Mouse (Mus musculus) left cerebral cortex, postnatal 4 days (tissue): ENCODE data around the gene Ifitm2. TPM values are rescaled to one million over a fixed set of nuclear protein-coding genes. Genes with fewer than 3 reads are reported as not detected.

Experiments
- DNase-seq: peaks from one replicate; pipeline ENCODE4 v3.0.0-alpha.2; 2022
- intact Hi-C: fragments of 180-260 bp; cut with DNase I; formaldehyde crosslinking; loops from one replicate; pipeline ENCODE4 v1.15.1; 2025
- total RNA-seq, 2 experiments: library from RNA; stranded (reverse); gene quantifications; 2 replicates each; pipeline ENCODE4 v1.2.3; 2021

The Ifitm2 gene
- total RNA-seq, 2 experiments from 2014 or later: 36.6 to 45.9 TPM

DNA sequence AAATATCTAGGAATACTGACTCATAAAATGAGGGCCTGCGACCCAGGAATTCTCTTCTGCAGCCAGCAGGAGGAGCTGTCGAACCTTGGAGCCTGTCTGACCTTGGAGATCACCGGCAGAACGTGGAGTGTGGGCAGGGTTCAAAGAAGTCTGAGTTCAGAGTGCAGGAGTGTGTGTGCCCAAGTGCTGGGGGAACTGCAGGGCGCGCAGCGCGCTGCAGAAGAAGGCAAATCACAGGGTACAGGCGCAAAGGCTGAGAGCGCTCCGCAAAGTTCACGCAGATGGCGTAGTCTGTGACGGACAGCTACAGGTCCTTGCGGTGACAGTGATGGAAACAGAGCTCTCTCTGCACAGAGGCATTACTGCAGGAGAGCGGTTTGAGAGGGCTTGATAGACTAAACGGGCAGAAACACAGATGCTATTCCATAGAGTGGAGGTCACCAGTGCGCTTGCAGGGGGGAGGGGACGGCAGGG, 47.1 kb downstream of the Ifitm2 start:
- intact Hi-C loops: loop anchor here (2.0 to 10.0 kb wide), 3 partner anchors 61 to 266 kb away; partner anchors contain the start of genes Odf3, Rnh1 and Scgb1c1

DNA sequence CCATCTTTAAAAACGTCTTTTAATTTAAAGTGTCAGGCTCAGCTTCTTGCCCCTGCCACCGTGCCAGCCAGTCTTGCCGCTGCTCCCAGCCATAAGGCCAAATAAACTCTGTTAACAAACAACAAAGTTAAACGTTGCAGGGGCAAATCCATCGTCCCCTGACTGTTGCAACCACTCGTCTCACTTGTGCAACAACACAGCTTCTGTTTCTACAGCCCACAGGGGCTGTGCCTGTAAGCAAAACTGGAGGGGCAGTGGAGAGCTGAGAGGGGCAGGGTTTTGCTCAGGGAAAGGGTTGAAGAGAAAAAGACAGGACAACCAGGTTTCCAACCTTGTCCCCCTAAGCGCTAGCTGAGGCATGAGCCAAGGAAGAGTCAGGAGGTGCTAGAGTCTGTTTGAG, 47.6 kb downstream of the Ifitm2 start:
- intact Hi-C loops: loop anchor here (2.0 to 10.0 kb wide), 3 partner anchors 61 to 267 kb away; partner anchors contain the start of genes Odf3, Rnh1 and Scgb1c1
- no peak for DNase-seq

More for the DNA sequence above, 47.1 kb downstream of the Ifitm2 start:
- peak; percentile 76 for DNase-seq

DNA sequence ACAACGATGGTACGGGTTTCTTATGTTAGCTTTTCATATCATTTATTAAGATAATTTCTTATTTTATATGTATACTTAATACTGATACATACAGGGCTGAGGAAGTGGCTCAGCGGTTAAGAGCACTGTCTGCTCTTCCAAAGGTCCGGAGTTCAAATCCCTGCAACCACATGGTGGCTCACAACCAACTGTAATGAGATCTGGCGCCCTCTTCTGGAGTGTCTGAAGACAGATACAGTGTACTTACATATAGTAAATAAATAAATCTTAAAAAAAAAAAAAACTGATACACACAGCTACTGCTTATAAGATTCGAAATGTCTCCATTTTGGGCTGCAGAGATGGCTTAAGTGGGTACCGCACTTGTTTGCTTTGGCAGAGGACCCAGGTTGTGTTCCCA, 48.1 kb downstream of the Ifitm2 start:
- intact Hi-C loops: loop anchor here (2.0 to 10.0 kb wide), 3 partner anchors 60 to 267 kb away; partner anchors contain the start of genes Odf3, Rnh1 and Scgb1c1
- DNase-seq: no peak

DNA sequence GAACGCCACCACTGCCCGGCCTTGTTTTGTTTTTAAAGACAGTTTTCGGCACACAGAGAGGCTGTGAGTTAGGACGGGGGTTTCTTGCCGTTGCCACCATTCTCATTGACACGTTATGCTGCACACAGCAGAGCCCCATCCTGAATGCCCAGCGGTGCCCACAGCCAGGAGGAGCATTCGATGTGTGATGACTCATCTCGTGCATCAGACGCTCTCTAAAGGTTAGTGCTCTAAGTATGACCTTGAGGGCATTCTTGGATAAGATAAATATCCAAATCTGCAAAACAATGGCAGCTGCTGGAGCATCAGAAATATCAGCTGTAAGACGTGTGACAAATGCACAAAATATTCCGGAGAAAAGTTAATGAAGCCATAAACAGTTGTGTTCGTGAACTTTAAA, 48.7 kb downstream of the Ifitm2 start:
- no peak for DNase-seq
- intact Hi-C loops: loop anchor here (5.0 to 10.0 kb wide), 2 partner anchors 60 to 268 kb away; partner anchors contain the start of genes Odf3, Rnh1 and Scgb1c1

DNA sequence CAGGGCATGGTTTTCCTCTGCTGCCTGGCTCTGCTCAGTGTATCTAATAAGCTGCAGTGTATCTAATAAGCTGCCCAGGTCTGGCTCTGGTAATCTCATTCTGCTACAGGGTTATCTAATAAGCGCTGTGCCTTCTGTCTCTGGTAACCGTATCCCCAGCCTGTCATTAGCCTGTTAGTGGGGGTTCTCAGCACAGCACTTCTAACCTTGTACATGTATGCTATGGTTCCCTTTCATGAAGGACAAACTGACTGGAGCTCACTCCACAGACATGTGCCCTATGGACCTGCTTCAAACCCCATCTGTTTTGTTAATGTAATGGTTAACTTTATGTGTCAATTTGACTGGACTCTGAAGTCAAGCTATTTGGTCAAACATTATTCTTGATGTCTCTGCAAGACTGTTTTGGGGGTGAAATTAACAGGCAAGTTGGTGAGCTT, 50.1 kb downstream of the Ifitm2 start:
- DNase-seq: no peak
- intact Hi-C loops: loop anchor here (5.0 to 10.0 kb wide), 2 partner anchors 58 to 269 kb away; partner anchors contain the start of genes Odf3, Rnh1 and Scgb1c1

Other genes starting within 250 kb of the Ifitm2 start
- gene Cyp2e1, start 192.2 kb downstream of the Ifitm2 start, total RNA-seq: not detected
- under 1 TPM in 1 of 2 experiments, not detected in 1; 0.24 TPM for gene Syce1, start 168.1 kb downstream of the Ifitm2 start, total RNA-seq
- gene Zfp941, start 133.8 kb downstream of the Ifitm2 start, total RNA-seq: 10 to 100 TPM; 10.9 to 15.0 TPM
- gene Urah, start 121.0 kb downstream of the Ifitm2 start, total RNA-seq: not detected
- gene Scgb1c1, start 110.4 kb downstream of the Ifitm2 start, total RNA-seq: not detected
- gene Odf3, start 108.2 kb downstream of the Ifitm2 start, total RNA-seq: not detected
- 1 to 10 TPM; 1.4 TPM for gene Gm45785, start 99.7 kb downstream of the Ifitm2 start, total RNA-seq
- 100 to 1,000 TPM in 1 of 2 experiments, 10 to 100 TPM in 1; 93.4 to 112 TPM for gene Ric8a, start 99.0 kb downstream of the Ifitm2 start, total RNA-seq
- 10 to 100 TPM; 23.0 to 25.2 TPM for gene Bet1l, start 98.4 kb downstream of the Ifitm2 start, total RNA-seq
- gene Psmd13, start 74.0 kb downstream of the Ifitm2 start, total RNA-seq: 100 to 1,000 TPM; 155 to 165 TPM
- 10 to 100 TPM; 26.0 to 31.3 TPM for gene Sirt3, start 73.7 kb downstream of the Ifitm2 start, total RNA-seq
- not detected for gene Cox8b, start 55.5 kb downstream of the Ifitm2 start, total RNA-seq
- gene Nlrp6, start 35.1 kb downstream of the Ifitm2 start, total RNA-seq: under 1 TPM; 0.54 to 0.70 TPM
- 1 to 10 TPM; 3.1 to 4.0 TPM for gene Pgghg, start 14.6 kb downstream of the Ifitm2 start, total RNA-seq
- not detected for gene Ifitm5, start 5.7 kb downstream of the Ifitm2 start, total RNA-seq
- not detected for gene Gm45717, start 50 bp downstream of the Ifitm2 start, total RNA-seq
- gene Ifitm1, start 11.2 kb upstream of the Ifitm2 start, total RNA-seq: 1 to 10 TPM; 2.8 to 5.4 TPM
- gene Ifitm3, start 54.8 kb upstream of the Ifitm2 start, total RNA-seq: 10 to 100 TPM in 1 of 2 experiments, 1 to 10 TPM in 1; 8.9 to 12.8 TPM
- gene Ifitm6, start 61.9 kb upstream of the Ifitm2 start, total RNA-seq: not detected
- gene Gm17387, start 73.1 kb upstream of the Ifitm2 start, total RNA-seq: not detected
- gene B4galnt4, start 105.1 kb upstream of the Ifitm2 start, total RNA-seq: 100 to 1,000 TPM; 132 to 150 TPM
- gene Pkp3, start 122.2 kb upstream of the Ifitm2 start, total RNA-seq: not detected
- gene Sigirr, start 144.6 kb upstream of the Ifitm2 start, total RNA-seq: 1 to 10 TPM; 2.8 to 2.9 TPM
- not detected for gene Ano9, start 161.8 kb upstream of the Ifitm2 start, total RNA-seq
- 10 to 100 TPM; 50.1 to 53.9 TPM for gene Ptdss2, start 166.4 kb upstream of the Ifitm2 start, total RNA-seq
- gene Rnh1, start 216.9 kb upstream of the Ifitm2 start, total RNA-seq: 10 to 100 TPM; 20.1 to 25.3 TPM
- gene Hras, start 238.0 kb upstream of the Ifitm2 start, total RNA-seq: 100 to 1,000 TPM; 194 to 211 TPM
- 1 to 10 TPM; 6.2 to 7.4 TPM for gene Lrrc56, start 238.2 kb upstream of the Ifitm2 start, total RNA-seq